Mouse (Mus musculus) spleen, adult 2 months (tissue): ENCODE data around the gene Naa15.

Experiments used
- CTCF ChIP-seq: fragments of 200-500 bp; IDR thresholded peaks from 2 replicates; pipeline ENCODE4 v1.5.1; 2011; ENCODE audit warnings: mild to moderate bottlenecking, inconsistent platforms; ENCODE audit not compliant: insufficient read depth, insufficient read length, insufficient replicate concordance; ENCODE audit errors: extremely low read depth
- POLR2A ChIP-seq: fragments of 200-500 bp; IDR thresholded peaks from 2 replicates; pipeline ENCODE4 v1.6.1; 2011; ENCODE audit warnings: low read depth, low read length, inconsistent platforms

DNA sequence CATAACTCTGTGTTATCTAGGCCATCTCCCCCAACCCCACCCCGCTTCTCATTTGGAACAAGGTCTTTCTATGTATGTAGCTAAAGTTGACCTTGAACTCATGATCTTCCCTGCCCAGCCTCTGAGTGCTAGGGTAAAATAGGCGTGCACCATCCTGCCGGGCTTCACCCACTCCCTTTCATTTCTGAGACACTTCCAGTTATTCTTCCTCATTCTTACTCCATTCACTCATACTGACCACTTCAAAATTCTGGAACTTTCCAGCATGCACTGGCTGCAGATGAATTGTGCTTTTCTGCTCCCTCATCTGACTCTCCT is 27.9 kb upstream of the Naa15 start:
- no peak for TF ChIP-seq POLR2A
- TF ChIP-seq CTCF: no peak
